Mouse (Mus musculus) embryonic facial prominence, embryonic 10.5 days (tissue): Measurements from ENCODE around the gene Gm6993. TPM values are rescaled to one million over a fixed set of nuclear protein-coding genes. Genes with fewer than 3 reads are reported as not detected.

Experiments
- DNase-seq: peaks from one replicate; pipeline ENCODE4 v3.0.0-alpha.2; 2017; ENCODE audit warnings: low spot score
- H3K27ac ChIP-seq: fragments of 300-500 bp; sonication (generic); replicated peaks from 2 replicates; pipeline ENCODE4 v1.5.1; 2016; ENCODE audit warnings: mild to moderate bottlenecking
- H3K27me3 ChIP-seq: fragments of 300-500 bp; sonication (generic); replicated peaks from 2 replicates; pipeline ENCODE4 v1.6.1; 2016; ENCODE audit warnings: low read depth, mild to moderate bottlenecking; ENCODE audit not compliant: poor library complexity, severe bottlenecking
- H3K36me3 ChIP-seq: fragments of 300-500 bp; sonication (generic); replicated peaks from 2 replicates; pipeline ENCODE4 v1.6.1; 2016; ENCODE audit warnings: mild to moderate bottlenecking, moderate library complexity
- H3K4me1 ChIP-seq: fragments of 300-500 bp; sonication (generic); 2 replicates; pipeline ENCODE4 v1.6.1; 2016
- H3K4me3 ChIP-seq: fragments of 300-500 bp; sonication (generic); 2 replicates; pipeline ENCODE4 v1.5.1; 2016; ENCODE audit warnings: mild to moderate bottlenecking, moderate library complexity
- H3K9me3 ChIP-seq: fragments of 300-500 bp; sonication (generic); 2 replicates; pipeline ENCODE4 v1.6.1; 2016; ENCODE audit warnings: mild to moderate bottlenecking
- WGBS: fragments of 180-500 bp; shearing (Covaris S2); methylation state at CpG from one replicate; pipeline ENCODE4 v1.1.7; 2016; 5-methylcytosine and 5-hydroxymethylcytosine counted together
- polyA plus RNA-seq: library from polyadenylated mRNA; unstranded; fragments of >200 nt; fragmentation: Nextera tagmentation; extraction: Ambion mirVana; gene quantifications from 2 replicates; pipeline ENCODE4 v1.2.1, GENCODE M21; 2016

Gene Gm6993
- polyA plus RNA-seq, 1 experiment from 2014 or later: not detected

- peaks cover 69% of the 10 kb centered on the region for H3K4me1 ChIP-seq
Observed at GRCm38 (mm10) chr12:31265722-31266431, 25.3 kb downstream of the Gm6993 start.

GRCm38 (mm10) chr12:31266686-31267085 is 26.1 kb downstream of the Gm6993 start:
- peaks cover 77% of the 10 kb centered on the region for H3K4me1 ChIP-seq
- H3K36me3 ChIP-seq: peaks cover 28% of the 10 kb centered on the region
- peak; percentile 47 for DNase-seq
- WGBS: 8% methylated on average over 15 of the region's 15 CpGs
- H3K27me3 ChIP-seq: peaks cover 59% of the 10 kb centered on the region
- H3K9me3 ChIP-seq: no peaks in the 10 kb centered on the region
- H3K27ac ChIP-seq: peak overlapping the region; percentile 88
- H3K4me3 ChIP-seq: peak overlapping the region; percentile 77

More at GRCm38 (mm10) chr12:31265722-31266431, 25.3 kb downstream of the Gm6993 start:
- no peaks in the 10 kb centered on the region for H3K9me3 ChIP-seq
- peaks cover 59% of the 10 kb centered on the region for H3K27me3 ChIP-seq
- H3K4me3 ChIP-seq: peak overlapping the region; percentile 77
- peak; percentile 67 for DNase-seq
- peaks cover 28% of the 10 kb centered on the region for H3K36me3 ChIP-seq
- peak overlapping the region; percentile 88 for H3K27ac ChIP-seq
- WGBS: under 1% methylated on average over 50 of the region's 50 CpGs

GRCm38 (mm10) chr12:31267363-31267762 is 26.8 kb downstream of the Gm6993 start:
- Histone ChIP-seq H3K27ac (no peak overlapping the region), H3K4me1 (peaks cover 84% of the 10 kb centered on the region), H3K36me3 (peaks cover 34% of the 10 kb centered on the region), H3K9me3 (no peaks in the 10 kb centered on the region), H3K4me3 (peak overlapping the region; percentile 77; the same call in 1 of the 2 replicates), H3K27me3 (peaks cover 56% of the 10 kb centered on the region)
- WGBS: 53% methylated on average over 4 of the region's 4 CpGs
- DNase-seq: no peak

- Histone ChIP-seq H3K4me1 (peaks cover 79% of the 10 kb centered on the region), H3K27me3 (peaks cover 46% of the 10 kb centered on the region), H3K9me3 (no peaks in the 10 kb centered on the region), H3K27ac (no peak overlapping the region), H3K36me3 (peaks cover 43% of the 10 kb centered on the region), H3K4me3 (no peak overlapping the region)
- WGBS: 67% methylated on average over 3 of the region's 3 CpGs
- DNase-seq: no peak
Observed at GRCm38 (mm10) chr12:31268315-31268714, 27.7 kb downstream of the Gm6993 start.

GRCm38 (mm10) chr12:31269020-31269597 is 28.5 kb downstream of the Gm6993 start:
- 66% methylated on average over 12 of the region's 12 CpGs for WGBS
- Histone ChIP-seq H3K27me3 (peaks cover 40% of the 10 kb centered on the region), H3K36me3 (peaks cover 51% of the 10 kb centered on the region)

GRCm38 (mm10) chr12:31270361-31270760 is 29.8 kb downstream of the Gm6993 start:
- H3K27me3 ChIP-seq: peaks cover 27% of the 10 kb centered on the region
- no peaks in the 10 kb centered on the region for H3K9me3 ChIP-seq
- no peak overlapping the region for H3K27ac ChIP-seq
- DNase-seq: no peak
- peaks cover 64% of the 10 kb centered on the region for H3K36me3 ChIP-seq
- 89% methylated on average over 10 of the region's 10 CpGs for WGBS
- H3K4me3 ChIP-seq: no peak overlapping the region
- peaks cover 64% of the 10 kb centered on the region for H3K4me1 ChIP-seq

More at GRCm38 (mm10) chr12:31269020-31269597, 28.5 kb downstream of the Gm6993 start:
- Histone ChIP-seq H3K27ac (0 out of 2 replicates have a peak overlapping the region, but pooled peaks have one; percentile 51), H3K4me3 (no peak overlapping the region), H3K4me1 (peaks cover 75% of the 10 kb centered on the region), H3K9me3 (no peaks in the 10 kb centered on the region)
- no peak for DNase-seq

GRCm38 (mm10) chr12:31270776-31271175 is 30.2 kb downstream of the Gm6993 start:
- Histone ChIP-seq H3K9me3 (no peaks in the 10 kb centered on the region), H3K4me3 (no peak overlapping the region), H3K27ac (0 out of 2 replicates have a peak overlapping the region, but pooled peaks have one; percentile 24), H3K27me3 (peaks cover 23% of the 10 kb centered on the region), H3K4me1 (peaks cover 63% of the 10 kb centered on the region), H3K36me3 (peaks cover 68% of the 10 kb centered on the region)
- 71% methylated on average over 5 of the region's 5 CpGs for WGBS
- DNase-seq: no peak

- peaks cover 16% of the 10 kb centered on the region for H3K27me3 ChIP-seq
- peaks cover 56% of the 10 kb centered on the region for H3K4me1 ChIP-seq
- H3K4me3 ChIP-seq: peak overlapping the region; percentile 15; the same call in 1 of the 2 replicates
- H3K36me3 ChIP-seq: peaks cover 75% of the 10 kb centered on the region
- DNase-seq: peak; percentile 69
- WGBS: 35% methylated on average over 16 of the region's 16 CpGs
- H3K9me3 ChIP-seq: no peaks in the 10 kb centered on the region
- H3K27ac ChIP-seq: peak overlapping the region; percentile 57; the same call in 1 of the 2 replicates
Observed at GRCm38 (mm10) chr12:31271361-31272011, 30.9 kb downstream of the Gm6993 start.

- Histone ChIP-seq H3K27ac (peak overlapping the region; percentile 57; the same call in 1 of the 2 replicates), H3K4me1 (peaks cover 49% of the 10 kb centered on the region), H3K4me3 (0 out of 2 replicates have a peak overlapping the region, but pooled peaks have one; percentile 15), H3K36me3 (peaks cover 82% of the 10 kb centered on the region), H3K9me3 (no peaks in the 10 kb centered on the region), H3K27me3 (peaks cover 9% of the 10 kb centered on the region)
- DNase-seq: no peak
- 61% methylated on average over 8 of the region's 8 CpGs for WGBS
Observed at GRCm38 (mm10) chr12:31272012-31272735, 31.6 kb downstream of the Gm6993 start.

- no peaks in the 10 kb centered on the region for H3K9me3 ChIP-seq
- WGBS: 75% methylated on average over 2 of the region's 2 CpGs
- H3K4me3 ChIP-seq: no peak overlapping the region
- peaks cover 86% of the 10 kb centered on the region for H3K36me3 ChIP-seq
- peaks cover 43% of the 10 kb centered on the region for H3K4me1 ChIP-seq
- DNase-seq: no peak
- 0 out of 2 replicates have a peak, but pooled peaks cover 2% of the 10 kb centered on the region for H3K27me3 ChIP-seq
- H3K27ac ChIP-seq: no peak overlapping the region
Observed at GRCm38 (mm10) chr12:31272846-31273245, 32.3 kb downstream of the Gm6993 start.

GRCm38 (mm10) chr12:31273646-31274045 is 33.1 kb downstream of the Gm6993 start:
- no peak for DNase-seq
- Histone ChIP-seq H3K27ac (no peak overlapping the region), H3K4me1 (peaks cover 36% of the 10 kb centered on the region), H3K9me3 (no peaks in the 10 kb centered on the region), H3K36me3 (peaks cover 89% of the 10 kb centered on the region), H3K27me3 (no peaks in the 10 kb centered on the region), H3K4me3 (no peak overlapping the region)
- WGBS: 95% methylated on average over 7 of the region's 7 CpGs

GRCm38 (mm10) chr12:31275411-31275810 is 34.8 kb downstream of the Gm6993 start:
- peaks cover 91% of the 10 kb centered on the region for H3K36me3 ChIP-seq
- no peaks in the 10 kb centered on the region for H3K27me3 ChIP-seq
- WGBS: 86% methylated on average over 10 of the region's 10 CpGs
- no peaks in the 10 kb centered on the region for H3K9me3 ChIP-seq
- no peak for DNase-seq
- no peak overlapping the region for H3K4me3 ChIP-seq
- H3K27ac ChIP-seq: no peak overlapping the region
- peaks cover 26% of the 10 kb centered on the region for H3K4me1 ChIP-seq
